Mouse (Mus musculus) spleen, adult 2 months (tissue): ENCODE data around the gene Epm2aip1. TPM values are rescaled to one million over a fixed set of nuclear protein-coding genes. Genes with fewer than 3 reads are reported as not detected.

Experiments
- DNase-seq, 2 experiments: peaks; one replicate each; pipeline versions ENCODE4 v3.0.0 to v3.0.0-alpha.2; 2012 to 2021; ENCODE audit warnings: low spot score in 2 of 2, low read depth in 1 of 2
- H3K27ac ChIP-seq: fragments of 200-500 bp; 2 replicates; pipeline ENCODE4 v1.5.1; 2012; ENCODE audit warnings: low read length, inconsistent platforms; ENCODE audit not compliant: insufficient read depth
- H3K27me3 ChIP-seq: fragments of 200-500 bp; 2 replicates; pipeline ENCODE4 v1.6.1; 2012; ENCODE audit warnings: mild to moderate bottlenecking, moderate library complexity, low read length, inconsistent platforms; ENCODE audit not compliant: control insufficient read depth, insufficient read depth
- H3K36me3 ChIP-seq: fragments of 200-500 bp; 2 replicates; pipeline ENCODE4 v1.6.1; 2012; ENCODE audit warnings: mild to moderate bottlenecking, low read length, inconsistent platforms; ENCODE audit not compliant: control insufficient read depth, insufficient read depth
- H3K4me1 ChIP-seq: fragments of 200-500 bp; 2 replicates; pipeline ENCODE4 v1.6.1; 2011; ENCODE audit warnings: inconsistent platforms; ENCODE audit not compliant: control insufficient read depth, insufficient read depth, insufficient read length
- H3K4me3 ChIP-seq: fragments of 200-500 bp; 2 replicates; pipeline ENCODE4 v1.5.1; 2011; ENCODE audit warnings: mild to moderate bottlenecking, inconsistent platforms; ENCODE audit not compliant: insufficient read depth, insufficient read length; ENCODE audit errors: extremely low read depth
- CTCF ChIP-seq: fragments of 200-500 bp; IDR thresholded peaks from 2 replicates; pipeline ENCODE4 v1.5.1; 2011; ENCODE audit warnings: mild to moderate bottlenecking, inconsistent platforms; ENCODE audit not compliant: insufficient read depth, insufficient read length, insufficient replicate concordance; ENCODE audit errors: extremely low read depth
- POLR2A ChIP-seq: fragments of 200-500 bp; IDR thresholded peaks from 2 replicates; pipeline ENCODE4 v1.6.1; 2011; ENCODE audit warnings: low read depth, low read length, inconsistent platforms
- WGBS: fragments of 180-500 bp; shearing (Covaris S2); methylation state at CpG from one replicate; pipeline ENCODE4 v1.1.7; 2018; 5-methylcytosine and 5-hydroxymethylcytosine counted together
- polyA plus RNA-seq: library from polyadenylated mRNA; depleted of rRNA; stranded (reverse); fragments of >200 nt; gene quantifications from 2 replicates; pipeline ENCODE4 v1.2.3, GENCODE M21; 2012

Epm2aip1 gene
- polyA plus RNA-seq, 1 experiment = 5.0 TPM

- H3K27ac ChIP-seq = no peak overlapping the region
- 86% methylated on average over 6 of the region's 6 CpGs for WGBS
- no peaks in the 10 kb centered on the region for H3K27me3 ChIP-seq
- no peak overlapping the region for H3K4me3 ChIP-seq
- H3K4me1 ChIP-seq = no peaks in the 10 kb centered on the region
- no peak for DNase-seq
- no peak for TF ChIP-seq POLR2A
- no peak for TF ChIP-seq CTCF
- peaks cover 27% of the 10 kb centered on the region for H3K36me3 ChIP-seq
These were observed 26.2 kb upstream of the Epm2aip1 start for GRCm38 (mm10) chr9:111245546-111245945.

GRCm38 (mm10) chr9:111247682-111248246, 24.0 kb upstream of the Epm2aip1 start:
- Histone ChIP-seq H3K27me3 (no peaks in the 10 kb centered on the region), H3K4me3 (no peak overlapping the region), H3K27ac (no peak overlapping the region), H3K4me1 (no peaks in the 10 kb centered on the region), H3K36me3 (peaks cover 23% of the 10 kb centered on the region)
- no peak for TF ChIP-seq POLR2A
- no peak for TF ChIP-seq CTCF
- no peak for DNase-seq
- 92% methylated on average over 3 of the region's 3 CpGs for WGBS

DNA sequence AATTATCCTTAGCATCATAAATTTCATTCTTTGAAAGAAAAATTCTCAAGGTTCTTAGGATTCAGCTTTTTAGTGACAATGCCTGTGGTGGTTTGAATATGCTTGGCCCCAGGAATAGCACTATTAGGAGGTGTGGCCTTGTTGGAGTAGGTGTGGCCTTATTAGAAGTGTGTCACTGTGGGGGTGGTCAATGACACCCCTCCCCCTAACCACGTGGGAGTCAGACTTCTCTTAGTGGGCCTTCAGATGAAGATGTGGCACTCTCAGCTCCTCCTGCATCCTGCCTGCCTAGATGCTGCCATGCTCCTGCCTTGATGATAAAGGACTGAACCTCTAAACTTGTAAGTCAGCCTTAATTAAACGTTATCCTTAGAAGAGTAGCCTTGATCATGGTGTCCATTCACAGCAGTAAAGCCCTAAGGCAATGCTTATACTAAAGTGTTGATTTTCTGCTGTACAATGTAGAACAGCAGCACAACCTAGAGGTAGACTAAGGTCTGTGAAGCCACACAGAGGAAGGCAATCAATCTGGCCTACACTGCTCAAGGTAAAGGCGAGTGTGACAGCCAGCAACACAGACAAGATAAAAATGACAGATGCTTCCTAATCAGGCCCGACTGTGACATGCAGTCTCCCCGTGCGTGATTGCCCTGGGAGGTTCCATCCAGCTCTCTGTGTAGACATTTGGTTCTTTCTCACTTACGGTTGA, 19.4 kb upstream of the Epm2aip1 start:
- no peak for DNase-seq
- 84% methylated on average over 7 of the region's 7 CpGs for WGBS
- H3K36me3 ChIP-seq = peaks cover 25% of the 10 kb centered on the region
- no peak for TF ChIP-seq POLR2A
- no peak for TF ChIP-seq CTCF
- no peaks in the 10 kb centered on the region for H3K27me3 ChIP-seq
- no peak overlapping the region for H3K4me3 ChIP-seq
- H3K4me1 ChIP-seq = no peaks in the 10 kb centered on the region
- H3K27ac ChIP-seq = no peak overlapping the region

GRCm38 (mm10) chr9:111260360-111260985, 11.3 kb upstream of the Epm2aip1 start:
- Histone ChIP-seq H3K4me3 (no peak overlapping the region), H3K36me3 (peaks cover 32% of the 10 kb centered on the region), H3K27ac (no peak overlapping the region), H3K27me3 (no peaks in the 10 kb centered on the region), H3K4me1 (no peaks in the 10 kb centered on the region)
- DNase-seq = no peak
- no peak for TF ChIP-seq CTCF
- TF ChIP-seq POLR2A = no peak
- WGBS = 86% methylated on average over 1 of the region's 1 CpGs

DNA sequence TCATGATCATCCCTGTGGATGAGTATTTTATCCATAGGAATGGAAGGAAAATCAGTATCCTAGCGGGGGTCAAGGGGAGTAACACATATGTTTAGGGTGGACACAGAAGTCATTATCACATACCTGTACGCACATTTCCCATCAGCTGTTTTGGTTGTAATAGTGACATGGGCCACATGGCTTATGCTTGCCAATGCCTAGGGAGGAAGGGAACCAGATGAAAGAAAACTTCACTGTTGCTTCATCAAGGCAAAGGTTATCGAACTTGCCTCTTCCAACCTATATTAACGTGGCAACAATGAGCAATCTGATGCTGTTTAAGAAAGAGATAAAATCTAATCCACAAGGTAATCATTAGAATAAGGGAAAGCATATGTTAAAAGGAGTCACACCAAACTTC, 10.4 kb upstream of the Epm2aip1 start:
- Histone ChIP-seq H3K4me1 (no peaks in the 10 kb centered on the region), H3K27ac (no peak overlapping the region), H3K27me3 (no peaks in the 10 kb centered on the region), H3K36me3 (peaks cover 30% of the 10 kb centered on the region), H3K4me3 (no peak overlapping the region)
- no peak for TF ChIP-seq POLR2A
- TF ChIP-seq CTCF = no peak
- DNase-seq = no peak
- 96% methylated on average over 4 of the region's 4 CpGs for WGBS

GRCm38 (mm10) chr9:111267998-111268397, 3.7 kb upstream of the Epm2aip1 start:
- WGBS = 98% methylated on average over 2 of the region's 2 CpGs
- peaks cover 7% of the 10 kb centered on the region for H3K36me3 ChIP-seq
- no peak for DNase-seq
- no peak overlapping the region for H3K27ac ChIP-seq
- H3K4me3 ChIP-seq = no peak overlapping the region
- H3K4me1 ChIP-seq = peaks cover 3% of the 10 kb centered on the region; the same call in 1 of the 2 replicates
- H3K27me3 ChIP-seq = no peaks in the 10 kb centered on the region
- TF ChIP-seq POLR2A (no peak), CTCF (no peak)

DNA sequence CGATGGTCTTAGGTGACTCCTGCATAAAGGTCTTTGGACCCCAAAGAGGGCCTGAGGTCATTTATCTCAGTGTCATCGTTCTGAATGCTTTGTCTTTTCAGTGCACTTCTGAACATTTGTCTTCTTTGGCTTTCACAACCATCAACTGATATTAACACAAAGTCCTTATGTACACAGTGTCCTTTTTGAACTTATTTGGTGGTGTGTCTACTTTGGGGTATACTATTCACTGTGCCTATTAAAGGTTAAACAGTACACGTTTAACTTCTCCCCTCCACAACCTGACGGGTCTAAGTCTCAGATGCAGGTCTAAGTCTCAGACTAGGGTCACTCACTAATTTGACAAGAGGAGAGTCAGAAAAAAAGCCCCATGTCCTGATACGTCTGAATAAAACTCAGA, 1.1 kb upstream of the Epm2aip1 start:
- Histone ChIP-seq H3K36me3 (peaks cover 4% of the 10 kb centered on the region), H3K4me1 (peaks cover 14% of the 10 kb centered on the region), H3K4me3 (peak overlapping the region; percentile 67), H3K27me3 (no peaks in the 10 kb centered on the region), H3K27ac (no peak overlapping the region; the same call in 1 of the 2 replicates)
- TF ChIP-seq CTCF (no peak), POLR2A (no peak)
- no peak for DNase-seq
- 17% methylated on average over 5 of the region's 5 CpGs for WGBS
